10 mouse cellular contexts compared by ENCODE assay signal in the genomic region with DNA sequence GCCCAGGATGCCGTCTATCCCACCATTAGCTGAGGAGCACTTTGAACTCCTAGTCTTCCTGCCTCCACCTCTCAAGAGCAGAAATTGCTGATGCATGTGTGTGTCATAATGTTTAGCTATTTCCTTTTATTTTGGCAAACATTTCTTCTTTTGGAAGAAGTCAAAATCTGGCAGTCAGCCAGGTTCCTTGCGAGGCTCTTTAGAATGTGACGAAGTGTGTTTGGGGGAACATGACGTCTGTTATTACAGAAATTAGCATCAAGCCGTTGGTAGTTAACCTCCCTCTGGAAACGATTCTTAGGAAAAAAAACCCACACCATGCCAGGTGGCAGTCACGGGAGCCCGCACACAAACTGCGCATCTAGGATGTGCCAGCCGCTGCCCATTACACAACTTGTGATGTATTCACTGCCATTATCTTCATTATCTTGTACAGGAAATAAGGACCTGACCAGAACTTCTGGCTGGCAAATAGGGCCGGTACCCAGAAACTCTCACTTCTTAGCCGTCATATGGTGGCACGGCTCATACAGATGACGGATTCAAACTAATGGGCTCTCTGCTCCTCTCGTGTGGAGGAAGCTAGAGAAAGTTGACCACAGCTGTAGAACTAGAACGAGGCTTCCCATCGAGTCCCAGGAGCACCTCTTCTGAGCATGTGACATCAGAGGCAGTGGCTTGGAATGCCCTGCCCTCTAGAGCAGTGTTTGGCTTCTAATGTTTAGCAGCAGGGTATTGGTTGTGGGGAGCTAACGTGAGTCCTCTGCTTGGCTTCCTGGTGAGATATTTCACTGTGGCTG.
DNase-seq lines count a peak whose midpoint lies in the region; ATAC-seq and TF ChIP-seq lines count a peak whose summit lies in the region.
"Had no signal": no experiment of that assay in that cellular context is flagged by ENCODE, and none has a peak within 500 bp of the region (broad histone marks: within the 10 kb centered on the region; RNA-seq: fewer than 3 reads in every experiment).

No protein-coding gene starts in this region.

- no peak for TF ChIP-seq POLR2A in MEL (IDR thresholded peaks at IDR 0.05; ENCODE audit: control insufficient read depth in 1 of 2, insufficient read depth in 1 of 2, low read depth in 1 of 2, low read length in 2 of 2, poor library complexity in 1 of 2)

- H3K79me2 ChIP-seq in MEL (ENCODE audit: control insufficient read depth, insufficient read depth, low read length, poor library complexity) = no peaks in the 10 kb centered on the region

- peak; percentile 66 for DNase-seq in intestine, embryonic 14.5 days (ENCODE audit: low spot score)
- DNase-seq in MEL (ENCODE audit: low read depth, low spot score) = peak; percentile 21
- peak; percentile 55 for DNase-seq in induced T-regulatory cell, adult 2 months (ENCODE audit: low read depth)
- DNase-seq in lung, postnatal 4 days = peak; percentile 44 to 61
- no peak for DNase-seq in yolk sac, embryonic 10.5 days (ENCODE audit: low spot score)
- DNase-seq: left cerebral cortex, postnatal 4 days had no signal

- H3K36me3 ChIP-seq in intestine, embryonic 14.5 days (ENCODE audit: control insufficient read depth, insufficient read depth, low read length) = no peaks in the 10 kb centered on the region
- no peaks in the 10 kb centered on the region; the same call in 1 of the 2 replicates for H3K36me3 ChIP-seq in intestine, postnatal 0 days (ENCODE audit: control insufficient read depth, insufficient read depth)
- H3K36me3 ChIP-seq in MEL (ENCODE audit: control insufficient read depth in 1 of 2, insufficient read depth in 2 of 2, low read length in 2 of 2) = no peaks in the 10 kb centered on the region
- H3K36me3 ChIP-seq in heart, embryonic 12.5 days = peaks cover 11% of the 10 kb centered on the region
- H3K36me3 ChIP-seq in hindbrain, embryonic 16.5 days (ENCODE audit: control insufficient read depth, insufficient read depth, low read length) = no peaks in the 10 kb centered on the region
- H3K36me3 ChIP-seq: neural tube, embryonic 13.5 days had no signal

- no peak overlapping the region for H3K9ac ChIP-seq in intestine, embryonic 14.5 days (ENCODE audit: low read length)
- H3K9ac ChIP-seq in intestine, postnatal 0 days (ENCODE audit: low read depth, low read length) = no peak overlapping the region
- no peak overlapping the region for H3K9ac ChIP-seq in MEL (ENCODE audit: control insufficient read depth, low read depth, low read length, poor library complexity, severe bottlenecking)
- H3K9ac ChIP-seq in heart, embryonic 12.5 days = no peak overlapping the region
- H3K9ac ChIP-seq in hindbrain, embryonic 16.5 days (ENCODE audit: low read depth, low read length) = no peak overlapping the region
- H3K9ac ChIP-seq: neural tube, embryonic 13.5 days had no signal

- WGBS in intestine, embryonic 14.5 days = 37% methylated on average over 18 of the region's 18 CpGs
- WGBS in intestine, postnatal 0 days = 53% methylated on average over 18 of the region's 18 CpGs
- WGBS in heart, embryonic 12.5 days = 60% methylated on average over 18 of the region's 18 CpGs
- WGBS in hindbrain, embryonic 16.5 days = 54% methylated on average over 18 of the region's 18 CpGs

- H3K4me2 ChIP-seq in intestine, embryonic 14.5 days (ENCODE audit: low read length) = no peak overlapping the region
- no peak overlapping the region for H3K4me2 ChIP-seq in intestine, postnatal 0 days (replicated peaks; ENCODE audit: low read depth)
- no peak overlapping the region for H3K4me2 ChIP-seq in heart, embryonic 12.5 days
- no peak overlapping the region for H3K4me2 ChIP-seq in hindbrain, embryonic 16.5 days (ENCODE audit: low read length)
- H3K4me2 ChIP-seq: neural tube, embryonic 13.5 days had no signal

- no peaks in the 10 kb centered on the region for H3K27me3 ChIP-seq in intestine, embryonic 14.5 days (replicated peaks; ENCODE audit: control insufficient read depth, insufficient read depth, low read length)
- H3K27me3 ChIP-seq in intestine, postnatal 0 days (replicated peaks; ENCODE audit: control insufficient read depth, insufficient read depth, low read length) = no peaks in the 10 kb centered on the region
- H3K27me3 ChIP-seq in MEL (ENCODE audit: control insufficient read depth in 1 of 2, insufficient read depth in 2 of 2, low read length in 2 of 2) = no peaks in the 10 kb centered on the region
- no peaks in the 10 kb centered on the region for H3K27me3 ChIP-seq in heart, embryonic 12.5 days (replicated peaks)
- H3K27me3 ChIP-seq in hindbrain, embryonic 16.5 days (replicated peaks; ENCODE audit: control insufficient read depth, insufficient read depth, low read length) = no peaks in the 10 kb centered on the region
- H3K27me3 ChIP-seq: neural tube, embryonic 13.5 days had no signal

- no peak for TF ChIP-seq RAD21 in MEL (IDR thresholded peaks at IDR 0.05; ENCODE audit: low read depth, low read length)

- TF ChIP-seq CTCF in intestine, postnatal 0 days (IDR thresholded peaks at IDR 0.05; ENCODE audit: low read depth) = no peak
- TF ChIP-seq CTCF in MEL (IDR thresholded peaks at IDR 0.05 in 2 of 3, conservative IDR thresholded peaks at IDR 0.05 in 1 of 3; ENCODE audit: control insufficient read depth in 1 of 3, insufficient read depth in 1 of 3, low read depth in 2 of 3, low read length in 3 of 3, poor library complexity in 1 of 3, severe bottlenecking in 1 of 3) = no peak

- TF ChIP-seq EP300 in MEL (IDR thresholded peaks at IDR 0.05; ENCODE audit: low read depth in 1 of 2, low read length in 2 of 2) = no peak

- peak overlapping the region; percentile 66 for H3K27ac ChIP-seq in intestine, embryonic 14.5 days (ENCODE audit: low read depth)
- H3K27ac ChIP-seq in intestine, postnatal 0 days (ENCODE audit: low read depth, low read length) = no peak overlapping the region
- H3K27ac ChIP-seq in MEL (ENCODE audit: control insufficient read depth, low read depth, low read length) = no peak overlapping the region
- H3K27ac ChIP-seq in heart, embryonic 12.5 days (ENCODE audit: poor library complexity, severe bottlenecking) = no peak overlapping the region
- H3K27ac ChIP-seq in hindbrain, embryonic 16.5 days (ENCODE audit: low read depth, low read length) = no peak overlapping the region
- H3K27ac ChIP-seq: neural tube, embryonic 13.5 days had no signal

- H3K4me3 ChIP-seq in intestine, embryonic 14.5 days (ENCODE audit: low read depth, low read length) = no peak overlapping the region
- no peak overlapping the region for H3K4me3 ChIP-seq in intestine, postnatal 0 days (ENCODE audit: low read depth, low read length)
- no peak overlapping the region for H3K4me3 ChIP-seq in MEL (ENCODE audit: control insufficient read depth in 1 of 2, insufficient read depth in 1 of 2, low read depth in 2 of 2, low read length in 2 of 2)
- H3K4me3 ChIP-seq in heart, embryonic 12.5 days = no peak overlapping the region
- H3K4me3 ChIP-seq in hindbrain, embryonic 16.5 days (ENCODE audit: low read length) = no peak overlapping the region
- H3K4me3 ChIP-seq: neural tube, embryonic 13.5 days had no signal

- H3K4me1 ChIP-seq in intestine, embryonic 14.5 days (replicated peaks; ENCODE audit: control insufficient read depth, insufficient read depth, low read length) = peaks cover 28% of the 10 kb centered on the region
- no peaks in the 10 kb centered on the region for H3K4me1 ChIP-seq in intestine, postnatal 0 days (replicated peaks; ENCODE audit: control insufficient read depth, insufficient read depth, low read length)
- peaks cover 0 to 3% of the 10 kb centered on the region in 2 experiments; a peak in 1 of 4 replicates for H3K4me1 ChIP-seq in MEL (ENCODE audit: control insufficient read depth in 1 of 2, insufficient read depth in 2 of 2, low read length in 2 of 2)
- H3K4me1 ChIP-seq in heart, embryonic 12.5 days (replicated peaks) = peaks cover 24% of the 10 kb centered on the region
- no peaks in the 10 kb centered on the region for H3K4me1 ChIP-seq in hindbrain, embryonic 16.5 days (ENCODE audit: control insufficient read depth, insufficient read depth, low read depth, low read length)

- ATAC-seq in intestine, embryonic 14.5 days (replicated peaks; ENCODE audit: low FRiP score, low TSS enrichment, low read depth) = no peak; the same call in 1 of the 2 replicates
- no peak for ATAC-seq in intestine, postnatal 0 days
- no peak for ATAC-seq in heart, embryonic 12.5 days (ENCODE audit: insufficient number of reproducible peaks, low FRiP score)
- no peak for ATAC-seq in hindbrain, embryonic 16.5 days

- no peaks in the 10 kb centered on the region for H3K9me3 ChIP-seq in intestine, embryonic 14.5 days (ENCODE audit: control insufficient read depth, low read length)
- no peaks in the 10 kb centered on the region for H3K9me3 ChIP-seq in intestine, postnatal 0 days (ENCODE audit: control insufficient read depth)
- no peaks in the 10 kb centered on the region for H3K9me3 ChIP-seq in MEL (replicated peaks; ENCODE audit: insufficient read depth, low read length)
- peaks cover 2% of the 10 kb centered on the region; the same call in 1 of the 2 replicates for H3K9me3 ChIP-seq in heart, embryonic 12.5 days (replicated peaks)
- H3K9me3 ChIP-seq in hindbrain, embryonic 16.5 days (ENCODE audit: control insufficient read depth, low read length) = no peaks in the 10 kb centered on the region
- H3K9me3 ChIP-seq: neural tube, embryonic 13.5 days had no signal

TF ChIP-seq in MEL, 35 proteins besides CTCF, POLR2A, EP300 and RAD21 (continues in another document):
- TF ChIP-seq ELF1 (IDR thresholded peaks at IDR 0.05; ENCODE audit: low read depth, low read length) (no peak), POLR2AphosphoS5 (IDR thresholded peaks at IDR 0.05; ENCODE audit: borderline replicate concordance, low read depth, low read length) (no peak), ZC3H11A (IDR thresholded peaks at IDR 0.05; ENCODE audit: low read depth, low read length) (no peak), ETS1 (IDR thresholded peaks at IDR 0.05; ENCODE audit: low read depth, low read length) (no peak), BHLHE40 (IDR thresholded peaks at IDR 0.05; ENCODE audit: borderline replicate concordance, low read depth, low read length) (no peak), MXI1 (IDR thresholded peaks at IDR 0.05; ENCODE audit: low read depth, low read length) (no peak), TBP (IDR thresholded peaks at IDR 0.05; ENCODE audit: low read depth, low read length) (no peak), SMC3 (IDR thresholded peaks at IDR 0.05; ENCODE audit: low read depth, low read length) (no peak), E2F4 (IDR thresholded peaks at IDR 0.05; ENCODE audit: borderline replicate concordance, low read depth, low read length) (no peak), ZMIZ1 (IDR thresholded peaks at IDR 0.05; ENCODE audit: low read depth, low read length) (no peak), MEF2A (IDR thresholded peaks at IDR 0.05; ENCODE audit: extremely low read depth, insufficient replicate concordance, low read depth, low read length, poor library complexity, severe bottlenecking) (no peak), ZKSCAN1 (IDR thresholded peaks at IDR 0.05; ENCODE audit: low read depth, low read length) (no peak), MYB (IDR thresholded peaks at IDR 0.05; ENCODE audit: low read depth, low read length) (no peak), HCFC1 (IDR thresholded peaks at IDR 0.05; ENCODE audit: low read depth, low read length) (no peak), NELFE (IDR thresholded peaks at IDR 0.05; ENCODE audit: low read depth, low read length) (no peak)
